Mouse (Mus musculus): ENCODE measurements around the gene Snap91. TPM values are rescaled to one million over a fixed set of nuclear protein-coding genes. Genes with fewer than 3 reads are reported as not detected.

Gene Snap91
- polyA plus RNA-seq, 1 experiment from 2014 or later, result 5.8 TPM

GRCm38 (mm10) chr9:86858101-86858500, 22.4 kb downstream of the Snap91 start:
- Histone ChIP-seq H3K9ac (replicated peaks) (no peak overlapping the region), H3K9me3 (no peaks in the 10 kb centered on the region), H3K36me3 (no peaks in the 10 kb centered on the region), H3K4me1 (replicated peaks) (no peaks in the 10 kb centered on the region), H3K27me3 (no peaks in the 10 kb centered on the region), H3K4me2 (no peak overlapping the region), H3K4me3 (replicated peaks) (no peak overlapping the region), H3K27ac (no peak overlapping the region)
- WGBS, result 87% methylated on average over 4 of the region's 4 CpGs
- ATAC-seq (ENCODE audit: insufficient number of reproducible peaks, insufficient read depth, low FRiP score, low TSS enrichment, low read depth), result no peak

- Histone ChIP-seq H3K4me3 (replicated peaks) (no peak overlapping the region), H3K9ac (replicated peaks) (no peak overlapping the region), H3K36me3 (no peaks in the 10 kb centered on the region), H3K4me1 (replicated peaks) (no peaks in the 10 kb centered on the region), H3K27ac (no peak overlapping the region), H3K4me2 (no peak overlapping the region), H3K27me3 (no peaks in the 10 kb centered on the region), H3K9me3 (no peaks in the 10 kb centered on the region)
- ATAC-seq (ENCODE audit: insufficient number of reproducible peaks, insufficient read depth, low FRiP score, low TSS enrichment, low read depth), result no peak
- WGBS, result 90% methylated on average over 2 of the region's 2 CpGs
Observed at GRCm38 (mm10) chr9:86857626-86858025, 22.8 kb downstream of the Snap91 start.

- H3K4me2 ChIP-seq, result no peak overlapping the region
- no peaks in the 10 kb centered on the region for H3K27me3 ChIP-seq
- ATAC-seq (ENCODE audit: insufficient number of reproducible peaks, insufficient read depth, low FRiP score, low TSS enrichment, low read depth), result no peak
- H3K9me3 ChIP-seq, result no peaks in the 10 kb centered on the region
- no peak overlapping the region for H3K4me3 ChIP-seq (replicated peaks)
- no peak overlapping the region for H3K9ac ChIP-seq (replicated peaks)
- no peak overlapping the region for H3K27ac ChIP-seq
- H3K4me1 ChIP-seq (replicated peaks), result no peaks in the 10 kb centered on the region
- WGBS, result 91% methylated on average over 3 of the region's 3 CpGs
- H3K36me3 ChIP-seq, result no peaks in the 10 kb centered on the region
Observed at GRCm38 (mm10) chr9:86852861-86853260, 27.6 kb downstream of the Snap91 start.

GRCm38 (mm10) chr9:86851689-86852088, 28.8 kb downstream of the Snap91 start:
- no peaks in the 10 kb centered on the region for H3K27me3 ChIP-seq
- no peak overlapping the region for H3K27ac ChIP-seq
- H3K4me3 ChIP-seq (replicated peaks), result no peak overlapping the region
- H3K36me3 ChIP-seq, result no peaks in the 10 kb centered on the region
- no peak overlapping the region for H3K4me2 ChIP-seq
- no peak for ATAC-seq (ENCODE audit: insufficient number of reproducible peaks, insufficient read depth, low FRiP score, low TSS enrichment, low read depth)
- WGBS, result 88% methylated on average over 5 of the region's 5 CpGs
- no peaks in the 10 kb centered on the region for H3K4me1 ChIP-seq (replicated peaks)
- H3K9me3 ChIP-seq, result no peaks in the 10 kb centered on the region
- no peak overlapping the region for H3K9ac ChIP-seq (replicated peaks)

- Histone ChIP-seq H3K4me3 (replicated peaks) (no peak overlapping the region), H3K4me2 (no peak overlapping the region), H3K27ac (no peak overlapping the region), H3K9me3 (no peaks in the 10 kb centered on the region), H3K27me3 (no peaks in the 10 kb centered on the region), H3K4me1 (replicated peaks) (no peaks in the 10 kb centered on the region), H3K9ac (replicated peaks) (no peak overlapping the region), H3K36me3 (no peaks in the 10 kb centered on the region)
- 74% methylated on average over 3 of the region's 3 CpGs for WGBS
- no peak for ATAC-seq (ENCODE audit: insufficient number of reproducible peaks, insufficient read depth, low FRiP score, low TSS enrichment, low read depth)
Observed at GRCm38 (mm10) chr9:86850452-86851207, 29.8 kb downstream of the Snap91 start.

GRCm38 (mm10) chr9:86843747-86844353, 36.6 kb downstream of the Snap91 start:
- ATAC-seq (ENCODE audit: insufficient number of reproducible peaks, insufficient read depth, low FRiP score, low TSS enrichment, low read depth), result no peak
- Histone ChIP-seq H3K9me3 (no peaks in the 10 kb centered on the region), H3K4me1 (replicated peaks) (no peaks in the 10 kb centered on the region), H3K36me3 (no peaks in the 10 kb centered on the region), H3K9ac (replicated peaks) (no peak overlapping the region), H3K27ac (no peak overlapping the region), H3K4me2 (no peak overlapping the region), H3K4me3 (replicated peaks) (no peak overlapping the region), H3K27me3 (no peaks in the 10 kb centered on the region)
- WGBS, result 85% methylated on average over 5 of the region's 5 CpGs

GRCm38 (mm10) chr9:86829792-86830191, 50.7 kb downstream of the Snap91 start:
- H3K4me2 ChIP-seq, result no peak overlapping the region
- no peaks in the 10 kb centered on the region for H3K9me3 ChIP-seq
- H3K9ac ChIP-seq (replicated peaks), result no peak overlapping the region
- ATAC-seq (ENCODE audit: insufficient number of reproducible peaks, insufficient read depth, low FRiP score, low TSS enrichment, low read depth), result no peak
- 81% methylated on average over 2 of the region's 2 CpGs for WGBS
- H3K4me3 ChIP-seq (replicated peaks), result no peak overlapping the region
- H3K36me3 ChIP-seq, result no peaks in the 10 kb centered on the region
- H3K4me1 ChIP-seq (replicated peaks), result no peaks in the 10 kb centered on the region
- no peaks in the 10 kb centered on the region for H3K27me3 ChIP-seq
- H3K27ac ChIP-seq, result no peak overlapping the region

GRCm38 (mm10) chr9:86829034-86829433, 51.4 kb downstream of the Snap91 start:
- H3K9ac ChIP-seq (replicated peaks), result no peak overlapping the region
- H3K4me1 ChIP-seq (replicated peaks), result no peaks in the 10 kb centered on the region
- no peaks in the 10 kb centered on the region for H3K27me3 ChIP-seq
- H3K4me3 ChIP-seq (replicated peaks), result no peak overlapping the region
- ATAC-seq (ENCODE audit: insufficient number of reproducible peaks, insufficient read depth, low FRiP score, low TSS enrichment, low read depth), result no peak
- H3K9me3 ChIP-seq, result no peaks in the 10 kb centered on the region
- 55% methylated on average over 8 of the region's 8 CpGs for WGBS
- H3K4me2 ChIP-seq, result no peak overlapping the region
- no peak overlapping the region for H3K27ac ChIP-seq
- no peaks in the 10 kb centered on the region for H3K36me3 ChIP-seq

- Histone ChIP-seq H3K27me3 (no peaks in the 10 kb centered on the region), H3K9ac (replicated peaks) (no peak overlapping the region), H3K4me1 (replicated peaks) (no peaks in the 10 kb centered on the region), H3K4me3 (replicated peaks) (no peak overlapping the region), H3K27ac (no peak overlapping the region), H3K36me3 (no peaks in the 10 kb centered on the region), H3K4me2 (no peak overlapping the region), H3K9me3 (no peaks in the 10 kb centered on the region)
- peak; percentile 52; the same call in 1 of the 2 replicates for ATAC-seq (ENCODE audit: insufficient number of reproducible peaks, insufficient read depth, low FRiP score, low TSS enrichment, low read depth)
- 51% methylated on average over 5 of the region's 5 CpGs for WGBS
Observed at GRCm38 (mm10) chr9:86819366-86819765, 61.1 kb downstream of the Snap91 start.

GRCm38 (mm10) chr9:86817673-86818072, 62.8 kb downstream of the Snap91 start:
- Histone ChIP-seq H3K4me1 (replicated peaks) (no peaks in the 10 kb centered on the region), H3K9me3 (no peaks in the 10 kb centered on the region), H3K27me3 (no peaks in the 10 kb centered on the region), H3K4me3 (replicated peaks) (no peak overlapping the region), H3K36me3 (no peaks in the 10 kb centered on the region), H3K4me2 (no peak overlapping the region), H3K9ac (replicated peaks) (no peak overlapping the region), H3K27ac (no peak overlapping the region)
- ATAC-seq (ENCODE audit: insufficient number of reproducible peaks, insufficient read depth, low FRiP score, low TSS enrichment, low read depth), result no peak
- WGBS, result 64% methylated on average over 4 of the region's 4 CpGs

- Histone ChIP-seq H3K27me3 (no peaks in the 10 kb centered on the region), H3K9me3 (no peaks in the 10 kb centered on the region), H3K36me3 (no peaks in the 10 kb centered on the region), H3K9ac (replicated peaks) (no peak overlapping the region), H3K27ac (no peak overlapping the region), H3K4me3 (replicated peaks) (no peak overlapping the region), H3K4me1 (replicated peaks) (no peaks in the 10 kb centered on the region), H3K4me2 (no peak overlapping the region)
- 79% methylated on average over 6 of the region's 6 CpGs for WGBS
- no peak for ATAC-seq (ENCODE audit: insufficient number of reproducible peaks, insufficient read depth, low FRiP score, low TSS enrichment, low read depth)
Observed at GRCm38 (mm10) chr9:86814340-86814739, 66.1 kb downstream of the Snap91 start.

GRCm38 (mm10) chr9:86813327-86813726, 67.1 kb downstream of the Snap91 start:
- no peaks in the 10 kb centered on the region for H3K9me3 ChIP-seq
- no peaks in the 10 kb centered on the region for H3K27me3 ChIP-seq
- no peak overlapping the region for H3K4me2 ChIP-seq
- 31% methylated on average over 5 of the region's 5 CpGs for WGBS
- H3K9ac ChIP-seq (replicated peaks), result no peak overlapping the region
- H3K4me3 ChIP-seq (replicated peaks), result no peak overlapping the region
- no peaks in the 10 kb centered on the region for H3K4me1 ChIP-seq (replicated peaks)
- ATAC-seq (ENCODE audit: insufficient number of reproducible peaks, insufficient read depth, low FRiP score, low TSS enrichment, low read depth), result no peak
- H3K36me3 ChIP-seq, result no peaks in the 10 kb centered on the region
- H3K27ac ChIP-seq, result no peak overlapping the region

Measured in limb, embryonic 12.5 days (tissue).